Mouse (Mus musculus) myocyte (in vitro differentiated cells): ENCODE measurements around the gene BC051019. TPM values are rescaled to one million over a fixed set of nuclear protein-coding genes. Genes with fewer than 3 reads are reported as not detected.

Experiments
- H3K27me3 ChIP-seq: one replicate; pipeline ENCODE4 v1.6.1; 2011; ENCODE audit not compliant: control insufficient read depth, insufficient read depth, insufficient read length
- H3K36me3 ChIP-seq: one replicate; pipeline ENCODE4 v1.6.1; 2011; ENCODE audit not compliant: control insufficient read depth, insufficient read depth
- H3K4me2 ChIP-seq: one replicate; pipeline ENCODE4 v1.6.1; 2011; ENCODE audit warnings: low read depth, control low read depth
- H3K4me3 ChIP-seq: one replicate; pipeline ENCODE4 v1.5.1; 2011; ENCODE audit warnings: mild to moderate bottlenecking, control low read depth, moderate library complexity
- H3K79me2 ChIP-seq: one replicate; pipeline ENCODE4 v1.6.1; 2011; ENCODE audit not compliant: control insufficient read depth, insufficient read depth
- H3ac ChIP-seq: one replicate; pipeline ENCODE4 v1.6.1; 2011; ENCODE audit not compliant: control insufficient read depth, insufficient read length
- CEBPB ChIP-seq: IDR thresholded peaks from 2 replicates; pipeline ENCODE4 v1.6.1; 2011; ENCODE audit warnings: mild to moderate bottlenecking, moderate library complexity; ENCODE audit not compliant: poor library complexity, insufficient read depth, severe bottlenecking
- E2F4 ChIP-seq: IDR thresholded peaks from one replicate; pipeline ENCODE4 v1.6.1; 2011; ENCODE audit warnings: mild to moderate bottlenecking, control low read depth, moderate library complexity; ENCODE audit not compliant: insufficient read depth
- MAX ChIP-seq: IDR thresholded peaks from one replicate; pipeline ENCODE4 v1.6.1; 2011; ENCODE audit warnings: low read depth, mild to moderate bottlenecking, control low read depth
- MYOD1 ChIP-seq, 3 experiments: IDR thresholded peaks; one replicate each; pipeline ENCODE4 v1.6.1; 2011; ENCODE audit warnings: control low read depth in 2 of 3, low read depth in 2 of 3, mild to moderate bottlenecking in 2 of 3, moderate library complexity in 1 of 3; ENCODE audit not compliant: insufficient read length in 2 of 3, control insufficient read depth in 1 of 3
- MYOG ChIP-seq, 3 experiments: IDR thresholded peaks; one replicate each; pipeline ENCODE4 v1.6.1; 2011; ENCODE audit warnings: control low read depth in 2 of 3, low read depth in 2 of 3, mild to moderate bottlenecking in 2 of 3; ENCODE audit not compliant: insufficient read length in 2 of 3, control insufficient read depth in 1 of 3, insufficient read depth in 1 of 3
- POLR2A ChIP-seq: IDR thresholded peaks from one replicate; pipeline ENCODE4 v1.6.1; 2011; ENCODE audit warnings: low read depth, mild to moderate bottlenecking, control low read depth, moderate library complexity; ENCODE audit not compliant: insufficient read length
- POLR2AphosphoS2 ChIP-seq: IDR thresholded peaks from one replicate; pipeline ENCODE4 v1.6.1; 2011; ENCODE audit warnings: low read depth, control low read depth; ENCODE audit not compliant: insufficient read length
- REST ChIP-seq: IDR thresholded peaks from one replicate; pipeline ENCODE4 v1.6.1; 2011; ENCODE audit warnings: mild to moderate bottlenecking, control low read depth, moderate library complexity; ENCODE audit not compliant: insufficient read depth, insufficient read length
- SRF ChIP-seq: IDR thresholded peaks from one replicate; pipeline ENCODE4 v1.6.1; 2011; ENCODE audit warnings: low read depth; ENCODE audit not compliant: control insufficient read depth, insufficient read length
- TCF12 ChIP-seq: IDR thresholded peaks from one replicate; pipeline ENCODE4 v1.6.1; 2011; ENCODE audit warnings: mild to moderate bottlenecking, control low read depth; ENCODE audit not compliant: poor library complexity, insufficient read depth, severe bottlenecking
- TCF3 ChIP-seq: IDR thresholded peaks from one replicate; pipeline ENCODE4 v1.6.1; 2011; ENCODE audit warnings: low read depth, control low read depth; ENCODE audit not compliant: insufficient read length
- USF1 ChIP-seq: IDR thresholded peaks from one replicate; pipeline ENCODE4 v1.6.1; 2011; ENCODE audit warnings: low read depth, mild to moderate bottlenecking, control low read depth, moderate library complexity
- polyA plus RNA-seq: library from polyadenylated mRNA; unstranded; fragments of >200 nt; fragmentation: generic; extraction: Trizol; gene quantifications from one replicate; pipeline ENCODE4 v1.2.1, GENCODE M21; 2012; ENCODE audit warnings: missing spikeins

BC051019 gene
- polyA plus RNA-seq, 1 experiment: 33.3 TPM

GRCm38 (mm10) chr7:109666664-109667063 is 57.0 kb downstream of the BC051019 start:
- Histone ChIP-seq H3K4me3 (no peak overlapping the region), H3ac (no peak overlapping the region), H3K79me2 (peaks cover 99% of the 10 kb centered on the region), H3K4me2 (peak overlapping the region; percentile 5), H3K27me3 (no peaks in the 10 kb centered on the region), H3K36me3 (no peaks in the 10 kb centered on the region)
- TF ChIP-seq MYOG (IDR thresholded peaks at IDR 0.05; ENCODE audit: control insufficient read depth in 1 of 3, insufficient read depth in 1 of 3, insufficient read length in 2 of 3, low read depth in 2 of 3): no peak
- TF ChIP-seq CEBPB: peak; percentile 73; the same call in 1 of the 2 replicates

- H3ac ChIP-seq: no peak overlapping the region
- TF ChIP-seq TCF3 (no peak), POLR2A (no peak), POLR2AphosphoS2 (no peak), MAX (no peak), TCF12 (no peak), USF1 (no peak), SRF (no peak), MYOG (IDR thresholded peaks at IDR 0.05; ENCODE audit: control insufficient read depth in 1 of 3, insufficient read depth in 1 of 3, insufficient read length in 2 of 3, low read depth in 2 of 3) (no peak), REST (no peak), E2F4 (no peak), CEBPB (no peak), MYOD1 (IDR thresholded peaks at IDR 0.05; ENCODE audit: control insufficient read depth in 1 of 3, insufficient read length in 2 of 3, low read depth in 2 of 3) (no peak)
- no peaks in the 10 kb centered on the region for H3K27me3 ChIP-seq
Measured at GRCm38 (mm10) chr7:109662626-109663025, 61.0 kb downstream of the BC051019 start.

More at GRCm38 (mm10) chr7:109662626-109663025, 61.0 kb downstream of the BC051019 start:
- H3K4me3 ChIP-seq: no peak overlapping the region
- peaks cover 6% of the 10 kb centered on the region for H3K36me3 ChIP-seq
- peaks cover 100% of the 10 kb centered on the region for H3K79me2 ChIP-seq
- no peak overlapping the region for H3K4me2 ChIP-seq

Other genes starting within 250 kb of the BC051019 start
- gene Trim66, start 215.7 kb downstream of the BC051019 start, polyA plus RNA-seq: 0.55 TPM
- 1,271 TPM for gene Rpl27a, start 204.7 kb downstream of the BC051019 start, polyA plus RNA-seq
- gene St5, start 20.2 kb downstream of the BC051019 start, polyA plus RNA-seq: 34.1 TPM
- gene Akip1, start 20.2 kb downstream of the BC051019 start, polyA plus RNA-seq: 17.8 TPM
- gene Ascl3, start 7.9 kb upstream of the BC051019 start, polyA plus RNA-seq: 0.24 TPM
- 57.1 TPM for gene Tmem9b, start 29.0 kb upstream of the BC051019 start, polyA plus RNA-seq
- gene Nrip3, start 58.2 kb upstream of the BC051019 start, polyA plus RNA-seq: 0.01 TPM
- not detected for gene Scube2, start 141.8 kb upstream of the BC051019 start, polyA plus RNA-seq
- gene Dennd5a, start 236.6 kb upstream of the BC051019 start, polyA plus RNA-seq: 54.0 TPM